Mouse (Mus musculus) midbrain, embryonic 15.5 days (tissue): ENCODE measurements around the gene Pxylp1. TPM values are rescaled to one million over a fixed set of nuclear protein-coding genes. Genes with fewer than 3 reads are reported as not detected.
A peak's percentile ranks its signal among the peaks of the same experiment; 100 is the strongest.

Experiments used
- ATAC-seq: fragments of 200-750 bp; cut with Nextera tagmentation; replicated peaks from 2 replicates; pipeline ENCODE4 v1.8.0; 2017; ENCODE audit warnings: moderate TSS enrichment
- H3K27ac ChIP-seq: fragments of 300-500 bp; sonication (generic); 2 replicates; pipeline ENCODE4 v1.5.1; 2015; ENCODE audit warnings: mild to moderate bottlenecking, inconsistent platforms
- H3K27me3 ChIP-seq: fragments of 300-500 bp; sonication (generic); replicated peaks from 2 replicates; pipeline ENCODE4 v1.6.1; 2015; ENCODE audit warnings: inconsistent platforms
- H3K36me3 ChIP-seq: fragments of 300-500 bp; sonication (generic); replicated peaks from 2 replicates; pipeline ENCODE4 v1.6.1; 2015; ENCODE audit warnings: inconsistent platforms
- H3K4me1 ChIP-seq: fragments of 300-500 bp; sonication (generic); 2 replicates; pipeline ENCODE4 v1.6.1; 2015; ENCODE audit warnings: inconsistent platforms
- H3K4me2 ChIP-seq: fragments of 300-500 bp; sonication (generic); 2 replicates; pipeline ENCODE4 v1.6.1; 2015; ENCODE audit warnings: inconsistent platforms, mild to moderate bottlenecking, moderate library complexity
- H3K4me3 ChIP-seq: fragments of 300-500 bp; sonication (generic); 2 replicates; pipeline ENCODE4 v1.5.1; 2015; ENCODE audit warnings: mild to moderate bottlenecking, inconsistent platforms
- H3K9ac ChIP-seq: fragments of 300-500 bp; sonication (generic); 2 replicates; pipeline ENCODE4 v1.6.1; 2015; ENCODE audit warnings: mild to moderate bottlenecking, inconsistent platforms
- H3K9me3 ChIP-seq: fragments of 300-500 bp; sonication (generic); 2 replicates; pipeline ENCODE4 v1.6.1; 2016; ENCODE audit warnings: inconsistent platforms
- WGBS: fragments of 180-500 bp; shearing (Covaris S2); methylation state at CpG from one replicate; pipeline ENCODE4 v1.1.7; 2015; ENCODE audit warnings: mixed read lengths; 5-methylcytosine and 5-hydroxymethylcytosine counted together
- polyA plus RNA-seq: library from polyadenylated mRNA; unstranded; fragments of >200 nt; fragmentation: Nextera tagmentation; extraction: Ambion mirVana; gene quantifications from 2 replicates; pipeline ENCODE4 v1.2.1, GENCODE M21; 2015

Gene Pxylp1
- polyA plus RNA-seq, 1 experiment from 2014 or later = 42.4 TPM

- H3K27ac ChIP-seq = no peak overlapping the region
- no peak overlapping the region for H3K4me2 ChIP-seq
- H3K9me3 ChIP-seq = no peaks in the 10 kb centered on the region
- no peaks in the 10 kb centered on the region for H3K27me3 ChIP-seq
- H3K4me3 ChIP-seq = no peak overlapping the region
- no peak for ATAC-seq
- H3K4me1 ChIP-seq = peaks cover 21% of the 10 kb centered on the region
- 87% methylated on average over 2 of the region's 2 CpGs for WGBS
- H3K36me3 ChIP-seq = no peaks in the 10 kb centered on the region
- H3K9ac ChIP-seq = no peak overlapping the region
Observed at GRCm38 (mm10) chr9:96828071-96828470, 64.4 kb downstream of the Pxylp1 start.

- H3K4me2 ChIP-seq = no peak overlapping the region
- H3K27ac ChIP-seq = no peak overlapping the region
- H3K9me3 ChIP-seq = no peaks in the 10 kb centered on the region
- H3K27me3 ChIP-seq = no peaks in the 10 kb centered on the region
- no peak overlapping the region for H3K4me3 ChIP-seq
- WGBS = 74% methylated on average over 12 of the region's 12 CpGs
- ATAC-seq = no peak
- H3K4me1 ChIP-seq = peaks cover 15% of the 10 kb centered on the region
- H3K9ac ChIP-seq = no peak overlapping the region
- no peaks in the 10 kb centered on the region for H3K36me3 ChIP-seq
Observed at GRCm38 (mm10) chr9:96827002-96827785, 65.3 kb downstream of the Pxylp1 start.

GRCm38 (mm10) chr9:96824857-96825256 lies 67.6 kb downstream of the Pxylp1 start:
- Histone ChIP-seq H3K27ac (no peak overlapping the region), H3K4me3 (no peak overlapping the region), H3K36me3 (no peaks in the 10 kb centered on the region), H3K9ac (no peak overlapping the region), H3K9me3 (no peaks in the 10 kb centered on the region), H3K27me3 (no peaks in the 10 kb centered on the region), H3K4me1 (peaks cover 5% of the 10 kb centered on the region; the same call in 1 of the 2 replicates), H3K4me2 (no peak overlapping the region)
- WGBS = 96% methylated on average over 18 of the region's 18 CpGs
- ATAC-seq = no peak

- no peak for ATAC-seq
- no peak overlapping the region for H3K27ac ChIP-seq
- H3K4me1 ChIP-seq = peaks cover 5% of the 10 kb centered on the region; the same call in 1 of the 2 replicates
- no peaks in the 10 kb centered on the region for H3K9me3 ChIP-seq
- WGBS = 74% methylated on average over 12 of the region's 12 CpGs
- H3K27me3 ChIP-seq = no peaks in the 10 kb centered on the region
- H3K9ac ChIP-seq = no peak overlapping the region
- no peak overlapping the region for H3K4me2 ChIP-seq
- no peak overlapping the region for H3K4me3 ChIP-seq
- no peaks in the 10 kb centered on the region for H3K36me3 ChIP-seq
Observed at GRCm38 (mm10) chr9:96824026-96824425, 68.4 kb downstream of the Pxylp1 start.

- Histone ChIP-seq H3K4me3 (no peak overlapping the region), H3K27ac (no peak overlapping the region), H3K9ac (no peak overlapping the region), H3K27me3 (no peaks in the 10 kb centered on the region), H3K4me2 (no peak overlapping the region), H3K9me3 (no peaks in the 10 kb centered on the region), H3K4me1 (peaks cover 5% of the 10 kb centered on the region; the same call in 1 of the 2 replicates), H3K36me3 (no peaks in the 10 kb centered on the region)
- WGBS = 72% methylated on average over 5 of the region's 5 CpGs
- ATAC-seq = no peak
Observed at GRCm38 (mm10) chr9:96823541-96823940, 68.9 kb downstream of the Pxylp1 start.

- Histone ChIP-seq H3K4me3 (no peak overlapping the region), H3K9me3 (no peaks in the 10 kb centered on the region), H3K4me2 (no peak overlapping the region), H3K36me3 (no peaks in the 10 kb centered on the region), H3K27ac (no peak overlapping the region), H3K9ac (no peak overlapping the region), H3K4me1 (peaks cover 5% of the 10 kb centered on the region; the same call in 1 of the 2 replicates), H3K27me3 (no peaks in the 10 kb centered on the region)
- no peak for ATAC-seq
- WGBS = 78% methylated on average over 9 of the region's 9 CpGs
Observed at GRCm38 (mm10) chr9:96823005-96823404, 69.5 kb downstream of the Pxylp1 start.

- peak; percentile 55; the same call in 1 of the 2 replicates for ATAC-seq
- Histone ChIP-seq H3K27me3 (no peaks in the 10 kb centered on the region), H3K9ac (no peak overlapping the region), H3K4me2 (no peak overlapping the region), H3K4me3 (no peak overlapping the region), H3K36me3 (no peaks in the 10 kb centered on the region), H3K27ac (no peak overlapping the region), H3K4me1 (no peaks in the 10 kb centered on the region), H3K9me3 (no peaks in the 10 kb centered on the region)
- WGBS = 69% methylated on average over 11 of the region's 11 CpGs
Observed at GRCm38 (mm10) chr9:96818822-96819481, 73.5 kb downstream of the Pxylp1 start.

- no peaks in the 10 kb centered on the region for H3K9me3 ChIP-seq
- H3K27ac ChIP-seq = no peak overlapping the region
- H3K9ac ChIP-seq = no peak overlapping the region
- H3K4me1 ChIP-seq = no peaks in the 10 kb centered on the region
- 33% methylated on average over 7 of the region's 7 CpGs for WGBS
- H3K27me3 ChIP-seq = no peaks in the 10 kb centered on the region
- H3K36me3 ChIP-seq = no peaks in the 10 kb centered on the region
- no peak overlapping the region for H3K4me3 ChIP-seq
- ATAC-seq = peak; percentile 75; the same call in 1 of the 2 replicates
- no peak overlapping the region for H3K4me2 ChIP-seq
Observed at GRCm38 (mm10) chr9:96818128-96818821, 74.2 kb downstream of the Pxylp1 start.

GRCm38 (mm10) chr9:96811996-96812395 lies 80.5 kb downstream of the Pxylp1 start:
- no peak for ATAC-seq

GRCm38 (mm10) chr9:96800131-96800825 lies 92.2 kb downstream of the Pxylp1 start:
- Histone ChIP-seq H3K9me3 (no peaks in the 10 kb centered on the region), H3K4me1 (peaks cover 6% of the 10 kb centered on the region; the same call in 1 of the 2 replicates), H3K27me3 (no peaks in the 10 kb centered on the region), H3K27ac (no peak overlapping the region), H3K4me3 (no peak overlapping the region), H3K36me3 (no peaks in the 10 kb centered on the region), H3K4me2 (no peak overlapping the region), H3K9ac (no peak overlapping the region)
- ATAC-seq = no peak
- WGBS = 30% methylated on average over 5 of the region's 5 CpGs

More at GRCm38 (mm10) chr9:96811996-96812395, 80.5 kb downstream of the Pxylp1 start:
- no peaks in the 10 kb centered on the region for H3K27me3 ChIP-seq
- 20% methylated on average over 4 of the region's 4 CpGs for WGBS
- no peak overlapping the region for H3K27ac ChIP-seq
- H3K9ac ChIP-seq = no peak overlapping the region
- H3K4me3 ChIP-seq = no peak overlapping the region
- no peak overlapping the region for H3K4me2 ChIP-seq
- H3K4me1 ChIP-seq = no peaks in the 10 kb centered on the region
- H3K9me3 ChIP-seq = no peaks in the 10 kb centered on the region
- H3K36me3 ChIP-seq = no peaks in the 10 kb centered on the region

- H3K9me3 ChIP-seq = no peaks in the 10 kb centered on the region
- no peak for ATAC-seq
- H3K9ac ChIP-seq = no peak overlapping the region
- no peak overlapping the region for H3K4me3 ChIP-seq
- no peaks in the 10 kb centered on the region for H3K36me3 ChIP-seq
- no peaks in the 10 kb centered on the region for H3K27me3 ChIP-seq
- no peak overlapping the region for H3K27ac ChIP-seq
- H3K4me1 ChIP-seq = peaks cover 7% of the 10 kb centered on the region; the same call in 1 of the 2 replicates
- WGBS = 98% methylated on average over 3 of the region's 3 CpGs
- no peak overlapping the region for H3K4me2 ChIP-seq
Observed at GRCm38 (mm10) chr9:96797311-96797710, 95.2 kb downstream of the Pxylp1 start.
